Mouse (Mus musculus): ENCODE data around the gene Gm2897.
"Not testable (repeated sequence)": the region's sequence is repeated elsewhere in the genome, so short reads cannot be mapped to it uniquely, and the experiment has no call there.

Gene Gm2897

GRCm38 (mm10) chr14:3048727-3049512, at the start of gene Gm2897:
Gene Gm2897, plus strand, starts transcription at chr14:3049285.
- not testable (repeated sequence) for DNase-seq (ENCODE audit: low spot score)

DNA sequence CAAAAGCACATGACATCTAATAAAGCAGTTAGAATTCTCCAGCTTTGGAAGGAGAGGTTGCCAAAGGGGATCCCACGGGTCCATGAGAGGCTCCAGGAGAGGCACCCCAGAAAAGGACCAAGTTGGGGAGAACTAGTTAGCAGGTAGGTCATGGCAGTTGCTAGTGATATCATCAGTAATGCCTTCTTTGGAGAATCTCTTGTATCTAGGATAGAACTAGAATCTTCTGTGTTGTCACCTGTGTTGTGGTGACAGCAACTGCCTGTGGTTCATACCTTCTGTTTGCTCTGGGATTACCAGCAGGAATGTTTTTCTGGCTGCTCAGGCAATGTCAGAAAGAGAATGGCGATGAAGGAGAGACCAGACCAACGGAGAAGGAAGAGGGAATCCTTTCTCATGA, 19.4 kb upstream of the Gm2897 start, which contains the start of gene Gm2888:
Gm2888 (plus strand) TSS at position 301 of the 400 bp plus-strand sequence.
- not testable (repeated sequence) for DNase-seq (ENCODE audit: low spot score)

DNA sequence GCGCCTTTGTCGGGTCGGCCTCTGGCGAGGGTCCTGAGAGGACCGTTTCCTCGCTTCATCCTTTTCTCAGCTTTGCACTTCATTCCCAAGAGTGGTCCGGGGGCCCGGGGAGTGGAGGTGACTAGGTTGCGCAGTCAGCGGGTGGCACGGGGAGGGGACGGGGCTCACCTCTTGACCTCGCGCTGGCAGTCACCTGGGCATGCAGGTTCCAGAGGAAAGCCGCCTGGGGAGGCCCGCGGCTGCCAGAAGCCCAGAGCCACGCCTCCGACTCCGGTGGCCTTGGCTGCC, 372 bp downstream of the Gm2897 start:
- DNase-seq (ENCODE audit: low spot score): not testable (repeated sequence)

DNA sequence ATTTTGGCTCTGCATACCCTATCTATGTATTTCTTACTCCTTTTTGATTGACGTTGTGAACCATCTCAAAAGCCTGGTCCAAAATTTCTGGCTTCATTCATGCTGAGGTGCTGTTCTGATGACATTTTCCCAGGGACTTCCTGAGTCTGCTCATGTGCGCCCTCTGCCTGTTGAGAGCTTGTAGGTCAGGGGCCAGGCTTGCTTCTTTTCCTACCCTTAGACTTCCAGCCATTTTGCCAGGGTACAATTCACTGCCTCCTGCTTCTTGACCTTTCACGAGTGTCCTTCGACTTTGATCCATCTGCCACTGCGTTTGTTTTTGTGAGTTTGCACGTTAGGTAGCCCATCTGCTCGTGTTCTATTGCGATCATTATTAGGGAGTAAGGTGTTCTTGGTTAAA, 1.0 kb downstream of the Gm2897 start:
- not testable (repeated sequence) for DNase-seq (ENCODE audit: low spot score)

DNA sequence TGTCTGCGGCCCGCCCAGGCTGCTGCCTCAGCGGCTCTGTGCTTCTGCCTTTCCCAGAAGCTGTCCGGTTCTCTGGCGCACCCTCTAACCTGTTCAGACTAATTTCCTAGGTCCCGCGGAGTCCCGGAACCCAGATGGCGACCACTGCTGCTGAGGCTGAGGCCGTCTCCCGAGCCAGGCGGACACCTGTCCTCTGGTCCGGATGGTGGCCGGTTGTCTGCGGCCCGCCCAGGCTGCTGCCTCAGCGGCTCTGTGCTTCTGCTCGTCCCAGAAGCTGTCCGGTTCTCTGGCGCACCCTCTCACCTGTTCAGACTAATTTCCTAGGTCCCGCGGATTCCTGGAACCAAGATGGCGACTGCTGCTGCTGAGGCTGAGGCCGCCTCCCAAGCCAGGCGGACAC, 67.0 kb downstream of the Gm2897 start:
- not testable (repeated sequence) for DNase-seq (ENCODE audit: low spot score)

Measured in layer of hippocampus, adult 9-10 months (tissue).